Mouse (Mus musculus) liver, embryonic 14.5 days (tissue): ENCODE results near the gene Spock1.

Experiments
- CTCF ChIP-seq: IDR thresholded peaks from 2 replicates; pipeline ENCODE4 v1.5.1; 2016; ENCODE audit warnings: antibody characterized with exemption, low read depth, control low read depth
- EP300 ChIP-seq: IDR thresholded peaks from 2 replicates; pipeline ENCODE4 v1.6.1; 2016; ENCODE audit warnings: antibody characterized with exemption, low read depth

DNA sequence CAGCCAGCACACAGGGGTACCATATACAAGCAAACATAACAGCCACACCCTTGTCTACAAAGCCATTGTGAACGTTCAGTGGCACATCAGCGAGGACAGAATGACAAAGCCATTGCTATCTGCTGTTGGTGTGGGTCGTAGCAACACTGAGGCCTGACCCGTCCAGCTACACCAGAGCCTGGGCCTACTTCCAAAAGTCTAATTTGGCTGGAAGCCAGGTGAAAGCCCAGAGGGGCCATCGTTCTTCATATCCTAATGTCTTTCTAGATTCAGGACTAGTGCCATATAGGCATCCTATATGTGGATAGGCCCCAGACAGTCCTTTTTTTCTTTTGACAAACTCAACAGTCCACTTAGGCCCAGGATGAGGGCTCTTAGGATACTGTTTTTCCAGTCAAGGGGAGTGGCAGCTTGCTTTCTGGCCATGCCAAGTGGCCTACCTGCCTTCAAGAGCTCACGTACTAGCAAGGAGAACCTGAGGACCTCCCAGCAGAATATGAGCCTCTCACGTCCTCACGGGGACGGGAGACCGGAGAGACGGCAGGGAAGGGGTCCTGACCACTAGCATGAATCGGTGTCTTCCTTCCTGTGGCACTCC is 114.4 kb downstream of the Spock1 start:
- no peak for TF ChIP-seq CTCF
- TF ChIP-seq EP300, result no peak
